Mouse (Mus musculus) cerebellum, postnatal 14 days (tissue): ENCODE results near the gene Dusp27.
"Not testable (repeated sequence)": the region's sequence is repeated elsewhere in the genome, so short reads cannot be mapped to it uniquely, and the experiment has no call there.

ENCODE experiments used
- DNase-seq, 2 experiments: peaks; one replicate each; pipeline ENCODE4 v3.0.0; 2021; ENCODE audit warnings: mixed read lengths in 2 of 2

The Dusp27 gene

GRCm38 (mm10) chr1:166141868-166142267 lies 14.1 kb upstream of the Dusp27 start:
- not testable (repeated sequence) for DNase-seq

- DNase-seq = no peak
These were observed 12.0 kb upstream of the Dusp27 start for GRCm38 (mm10) chr1:166139620-166140184.

GRCm38 (mm10) chr1:166139113-166139512 lies 11.4 kb upstream of the Dusp27 start:
- DNase-seq = no peak

GRCm38 (mm10) chr1:166138136-166138535 lies 10.4 kb upstream of the Dusp27 start:
- no peak for DNase-seq

GRCm38 (mm10) chr1:166137244-166137938 lies 9.7 kb upstream of the Dusp27 start:
- no peak for DNase-seq

GRCm38 (mm10) chr1:166135091-166135740 lies 7.5 kb upstream of the Dusp27 start:
- DNase-seq = no peak

GRCm38 (mm10) chr1:166132367-166132766 lies 4.6 kb upstream of the Dusp27 start:
- DNase-seq = no peak

GRCm38 (mm10) chr1:166130224-166130860 lies 2.6 kb upstream of the Dusp27 start, which contains the start of gene Gpa33:
Gene Gpa33, plus strand, starts transcription at chr1:166130238.
- no peak for DNase-seq

GRCm38 (mm10) chr1:166128551-166128950 lies 829 bp upstream of the Dusp27 start:
- DNase-seq = no peak

- DNase-seq = no peak
These were observed 927 bp downstream of the Dusp27 start for GRCm38 (mm10) chr1:166126795-166127194.

- DNase-seq = no peak
These were observed 1.4 kb downstream of the Dusp27 start for GRCm38 (mm10) chr1:166126290-166126689.

GRCm38 (mm10) chr1:166124932-166125593 lies 2.7 kb downstream of the Dusp27 start:
- no peak for DNase-seq

- DNase-seq = no peak
These were observed 4.0 kb downstream of the Dusp27 start for GRCm38 (mm10) chr1:166123751-166124150.

GRCm38 (mm10) chr1:166123045-166123444 lies 4.7 kb downstream of the Dusp27 start:
- DNase-seq = no peak

- no peak for DNase-seq
These were observed 5.6 kb downstream of the Dusp27 start for GRCm38 (mm10) chr1:166122114-166122513.

GRCm38 (mm10) chr1:166117866-166118639 lies 9.7 kb downstream of the Dusp27 start:
- no peak for DNase-seq

- no peak for DNase-seq
These were observed 12.0 kb downstream of the Dusp27 start for GRCm38 (mm10) chr1:166115719-166116118.

- DNase-seq = no peak
These were observed 12.7 kb downstream of the Dusp27 start for GRCm38 (mm10) chr1:166114986-166115385.

GRCm38 (mm10) chr1:166105464-166105863 lies 22.3 kb downstream of the Dusp27 start:
- no peak for DNase-seq

GRCm38 (mm10) chr1:166104858-166105257 lies 22.9 kb downstream of the Dusp27 start:
- no peak for DNase-seq

GRCm38 (mm10) chr1:166102920-166103608 lies 24.7 kb downstream of the Dusp27 start:
- DNase-seq = peak; percentile 13 to 38

- DNase-seq = no peak
These were observed 29.6 kb downstream of the Dusp27 start for GRCm38 (mm10) chr1:166098120-166098519.
